Mouse (Mus musculus): ENCODE measurements at regions not wholly inside any gene's neighbourhood (a gene's known extent, or its start where the extent isn't known, plus 50 kb on each side); places are given as distances from the start of the nearest gene placed in this dataset.
A peak's percentile ranks its signal among the peaks of the same experiment; 100 is the strongest.

DNA sequence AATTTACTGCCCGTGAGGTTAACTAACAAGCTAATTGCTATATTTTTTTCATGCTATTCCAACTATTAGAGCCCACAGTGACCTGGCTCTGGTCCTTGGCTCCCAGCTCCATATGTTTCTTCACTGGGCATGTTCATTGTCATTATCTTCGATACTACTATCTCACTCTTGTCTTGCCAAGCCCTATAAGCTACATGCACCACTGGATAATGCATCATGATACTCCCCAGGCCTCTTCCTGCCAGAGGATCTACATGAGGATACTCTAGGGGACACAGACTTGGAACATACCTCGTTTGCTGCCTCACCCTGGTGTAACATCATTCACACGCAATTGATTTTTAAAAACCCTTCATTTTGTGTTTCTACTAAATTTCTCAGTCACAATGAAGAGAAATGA lies 1016.7 kb downstream of the Stim2 start:
- no peak overlapping the region for H3K9ac ChIP-seq (replicated peaks; ENCODE audit: low read length)
- no peaks in the 10 kb centered on the region for H3K4me1 ChIP-seq (ENCODE audit: insufficient read depth, low read length)
- no peaks in the 10 kb centered on the region for H3K27me3 ChIP-seq (ENCODE audit: insufficient read depth, low read length)
- H3K4me2 ChIP-seq (ENCODE audit: low read depth, low read length), result no peak overlapping the region
- DNase-seq (ENCODE audit: low spot score), result peak; percentile 9
- H3K27ac ChIP-seq, result no peak overlapping the region
- TF ChIP-seq CTCF (IDR thresholded peaks at IDR 0.05; ENCODE audit: low read depth), result no peak
- WGBS, result 57% methylated on average over 4 of the region's 4 CpGs
- no peaks in the 10 kb centered on the region for H3K36me3 ChIP-seq (ENCODE audit: insufficient read depth, low read length)
- no peaks in the 10 kb centered on the region for H3K9me3 ChIP-seq (ENCODE audit: low read length)
- no peak overlapping the region for H3K4me3 ChIP-seq (ENCODE audit: low read length)
- peak; percentile 77; the same call in 1 of the 2 replicates for ATAC-seq

GRCm38 (mm10) chr5:55049287-55049913 lies 1051.1 kb downstream of the Stim2 start:
- TF ChIP-seq CTCF (IDR thresholded peaks at IDR 0.05; ENCODE audit: low read depth), result no peak
- Histone ChIP-seq H3K4me1 (ENCODE audit: insufficient read depth, low read length) (no peaks in the 10 kb centered on the region), H3K36me3 (ENCODE audit: insufficient read depth, low read length) (no peaks in the 10 kb centered on the region), H3K27ac (no peak overlapping the region), H3K27me3 (ENCODE audit: insufficient read depth, low read length) (no peaks in the 10 kb centered on the region), H3K9ac (replicated peaks; ENCODE audit: low read length) (no peak overlapping the region), H3K9me3 (ENCODE audit: low read length) (no peaks in the 10 kb centered on the region), H3K4me2 (ENCODE audit: low read depth, low read length) (no peak overlapping the region), H3K4me3 (ENCODE audit: low read length) (no peak overlapping the region)
- 68% methylated on average over 4 of the region's 4 CpGs for WGBS
- DNase-seq (ENCODE audit: low spot score), result no peak
- no peak for ATAC-seq

All from hindbrain, postnatal 0 days (tissue).